Mouse (Mus musculus) MEL (cell line): ENCODE results near the gene A130010J15Rik.

Source experiments
- BHLHE40 ChIP-seq: IDR thresholded peaks from 2 replicates; pipeline ENCODE4 v1.6.1; 2012; ENCODE audit warnings: low read depth, mild to moderate bottlenecking, inconsistent platforms, low read length, improper control_type of control experiment, borderline replicate concordance
- CTCF ChIP-seq, 3 experiments: IDR thresholded peaks in 2 of 3; conservative IDR thresholded peaks in 1 of 3; 2 replicates each; pipeline ENCODE4 v1.5.1; 2011 to 2012; ENCODE audit warnings: low read length in 3 of 3, low read depth in 2 of 3, mild to moderate bottlenecking in 2 of 3, improper control_type of control experiment in 1 of 3, inconsistent platforms in 1 of 3, mixed read lengths in 1 of 3, moderate library complexity in 1 of 3; ENCODE audit not compliant: control insufficient read depth in 1 of 3, insufficient read depth in 1 of 3, poor library complexity in 1 of 3, severe bottlenecking in 1 of 3
- E2F4 ChIP-seq: IDR thresholded peaks from 2 replicates; pipeline ENCODE4 v1.6.1; 2011; ENCODE audit warnings: low read depth, low read length, improper control_type of control experiment, borderline replicate concordance
- EP300 ChIP-seq, 2 experiments: IDR thresholded peaks; 2 replicates each; pipeline ENCODE4 v1.6.1; 2011; ENCODE audit warnings: improper control_type of control experiment in 2 of 2, low read length in 2 of 2, low read depth in 1 of 2, mild to moderate bottlenecking in 1 of 2
- ETS1 ChIP-seq: IDR thresholded peaks from 2 replicates; pipeline ENCODE4 v1.6.1; 2012; ENCODE audit warnings: low read depth, mild to moderate bottlenecking, inconsistent platforms, low read length, improper control_type of control experiment, moderate library complexity
- GABPA ChIP-seq: IDR thresholded peaks from 2 replicates; pipeline ENCODE4 v1.6.1; 2012; ENCODE audit warnings: low read depth, mild to moderate bottlenecking, inconsistent platforms, low read length, improper control_type of control experiment, moderate library complexity
- MAX ChIP-seq: IDR thresholded peaks from 2 replicates; pipeline ENCODE4 v1.6.1; 2011; ENCODE audit warnings: low read length, improper control_type of control experiment
- POLR2A ChIP-seq, 2 experiments: IDR thresholded peaks; 2 replicates each; pipeline ENCODE4 v1.6.1; 2011 to 2012; ENCODE audit warnings: low read length in 2 of 2, mild to moderate bottlenecking in 2 of 2, control low read depth in 1 of 2, improper control_type of control experiment in 1 of 2, low read depth in 1 of 2, moderate library complexity in 1 of 2; ENCODE audit not compliant: control insufficient read depth in 1 of 2, insufficient read depth in 1 of 2, poor library complexity in 1 of 2
- POLR2AphosphoS2 ChIP-seq: IDR thresholded peaks from 2 replicates; pipeline ENCODE4 v1.6.1; 2011; ENCODE audit warnings: low read length, improper control_type of control experiment
- TBP ChIP-seq: IDR thresholded peaks from 2 replicates; pipeline ENCODE4 v1.8.0; 2011; ENCODE audit warnings: low read depth, low read length, improper control_type of control experiment
- USF1 ChIP-seq: IDR thresholded peaks from 2 replicates; pipeline ENCODE4 v1.6.1; 2014; ENCODE audit warnings: low read depth, mild to moderate bottlenecking, inconsistent platforms, low read length, improper control_type of control experiment, moderate library complexity
- ZC3H11A ChIP-seq: IDR thresholded peaks from 2 replicates; pipeline ENCODE4 v1.6.1; 2012; ENCODE audit warnings: low read depth, mild to moderate bottlenecking, inconsistent platforms, low read length, improper control_type of control experiment

DNA sequence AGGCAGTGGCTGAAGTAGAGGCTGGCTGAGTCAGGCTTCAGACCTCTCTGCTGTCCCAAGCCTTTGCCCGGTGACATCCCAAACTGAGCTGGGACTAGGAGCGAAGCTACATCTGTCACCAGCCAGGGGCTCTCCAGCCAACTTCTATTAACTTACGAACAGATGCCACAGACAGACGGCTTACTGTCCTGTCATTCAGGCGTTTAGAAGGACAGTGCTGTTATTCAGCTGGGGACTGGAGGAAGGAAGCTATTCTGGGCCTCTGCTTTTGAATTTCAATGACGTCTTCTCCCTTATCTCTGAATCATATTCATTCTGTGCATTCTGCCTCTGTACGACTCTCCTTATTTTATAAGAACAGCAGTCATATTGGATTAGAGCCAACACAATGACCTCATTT lies 16.7 kb upstream of the A130010J15Rik start:
- no peak for TF ChIP-seq BHLHE40
- no peak for TF ChIP-seq GABPA
- no peak for TF ChIP-seq MAX
- no peak for TF ChIP-seq EP300 (IDR thresholded peaks at IDR 0.05; ENCODE audit: low read depth in 1 of 2, low read length in 2 of 2)
- no peak for TF ChIP-seq E2F4
- TF ChIP-seq USF1: no peak
- TF ChIP-seq POLR2A (IDR thresholded peaks at IDR 0.05; ENCODE audit: control insufficient read depth in 1 of 2, insufficient read depth in 1 of 2, low read depth in 1 of 2, low read length in 2 of 2, poor library complexity in 1 of 2): no peak
- TF ChIP-seq ETS1: no peak
- no peak for TF ChIP-seq CTCF (IDR thresholded peaks at IDR 0.05 in 2 of 3, conservative IDR thresholded peaks at IDR 0.05 in 1 of 3; ENCODE audit: control insufficient read depth in 1 of 3, insufficient read depth in 1 of 3, low read depth in 2 of 3, low read length in 3 of 3, poor library complexity in 1 of 3, severe bottlenecking in 1 of 3)
- TF ChIP-seq TBP: no peak
- no peak for TF ChIP-seq POLR2AphosphoS2
- no peak for TF ChIP-seq ZC3H11A
